Mouse (Mus musculus) layer of hippocampus, postnatal 14 days (tissue): Measurements from ENCODE around the gene Nubp1. TPM values are rescaled to one million over a fixed set of nuclear protein-coding genes. Genes with fewer than 3 reads are reported as not detected.

Experiments used
- DNase-seq, 2 experiments: peaks; one replicate each; pipeline ENCODE4 v3.0.0; 2021 to 2022; ENCODE audit warnings: low spot score in 2 of 2, mixed read lengths in 1 of 2
- long read RNA-seq, 2 experiments: library from polyadenylated mRNA; stranded (forward); transcript quantifications; one replicate each; pipeline ENCODE4 v2.0.0; 2021
- total RNA-seq, 2 experiments: library from RNA; stranded (reverse); gene quantifications; 2 replicates each; pipeline ENCODE4 v1.2.3; 2021

The Nubp1 gene
- 10 to 100 TPM; 13.4 to 14.9 TPM for total RNA-seq
- long read RNA-seq, experiment 1, transcript Nubp1-201 (11 exons, 2,121 nt): major isoform, 14 of 19 reads
- long read RNA-seq, experiment 1, partial matches to known transcripts: 0 of 19 reads
- long read RNA-seq, experiment 1, other reads (novel, unspliced or antisense): 3 of 19 reads
- long read RNA-seq, experiment 2, transcript Nubp1-201 (11 exons, 2,121 nt): major isoform, 36 of 46 reads
- long read RNA-seq, experiment 2, partial matches to known transcripts: 0 of 46 reads
- long read RNA-seq, experiment 2, other reads (novel, unspliced or antisense): 9 of 46 reads

- peak; percentile 93 to 95 for DNase-seq
Measured at GRCm38 (mm10) chr16:10411764-10412746, at the start of gene Nubp1. Gene Nubp1, plus strand, starts transcription at chr16:10411948.

GRCm38 (mm10) chr16:10363061-10363460 lies 48.7 kb upstream of the Nubp1 start:
- no peak for DNase-seq

GRCm38 (mm10) chr16:10365796-10366195 lies 46.0 kb upstream of the Nubp1 start:
- DNase-seq: no peak

- peak; percentile 65 to 79 for DNase-seq
Measured at GRCm38 (mm10) chr16:10366240-10367217, 45.2 kb upstream of the Nubp1 start.

- DNase-seq: peak in 1 of 2 experiments; percentile 68
Measured at GRCm38 (mm10) chr16:10369468-10369934, 42.2 kb upstream of the Nubp1 start.

- DNase-seq: no peak
Measured at GRCm38 (mm10) chr16:10369996-10370395, 41.8 kb upstream of the Nubp1 start.

GRCm38 (mm10) chr16:10372372-10372771 lies 39.4 kb upstream of the Nubp1 start:
- DNase-seq: peak in 1 of 2 experiments; percentile 26

GRCm38 (mm10) chr16:10374254-10375011 lies 37.3 kb upstream of the Nubp1 start:
- peak in 1 of 2 experiments; percentile 57 for DNase-seq

- no peak for DNase-seq
Measured at GRCm38 (mm10) chr16:10377286-10377685, 34.5 kb upstream of the Nubp1 start.

- peak in 1 of 2 experiments; percentile 29 for DNase-seq
Measured at GRCm38 (mm10) chr16:10379531-10379930, 32.2 kb upstream of the Nubp1 start.

GRCm38 (mm10) chr16:10384060-10384497 lies 27.7 kb upstream of the Nubp1 start:
- DNase-seq: no peak

- no peak for DNase-seq
Measured at GRCm38 (mm10) chr16:10384544-10384943, 27.2 kb upstream of the Nubp1 start.

GRCm38 (mm10) chr16:10385261-10385660 lies 26.5 kb upstream of the Nubp1 start:
- DNase-seq: no peak

- no peak for DNase-seq
Measured at GRCm38 (mm10) chr16:10388634-10389365, 22.9 kb upstream of the Nubp1 start.

- no peak for DNase-seq
Measured at GRCm38 (mm10) chr16:10392587-10392986, 19.2 kb upstream of the Nubp1 start.

- DNase-seq: peak in 1 of 2 experiments; percentile 31
Measured at GRCm38 (mm10) chr16:10394699-10395540, 16.8 kb upstream of the Nubp1 start, which contains the start of gene Tekt5. Gene Tekt5, minus strand, starts transcription at chr16:10395490.

- no peak for DNase-seq
Measured at GRCm38 (mm10) chr16:10398755-10399154, 13.0 kb upstream of the Nubp1 start.

GRCm38 (mm10) chr16:10399160-10399559 lies 12.6 kb upstream of the Nubp1 start:
- DNase-seq: peak; percentile 86 to 91
